Mouse (Mus musculus) testis, adult 2 months (tissue): ENCODE results near the gene Gcm1.

Experiments
- CTCF ChIP-seq: fragments of 200-500 bp; IDR thresholded peaks from 2 replicates; pipeline ENCODE4 v1.5.1; 2012; ENCODE audit warnings: low read depth, mild to moderate bottlenecking, inconsistent platforms, low read length, moderate library complexity; ENCODE audit not compliant: control insufficient read depth, insufficient read depth, insufficient replicate concordance
- POLR2A ChIP-seq: fragments of 200-500 bp; IDR thresholded peaks from 2 replicates; pipeline ENCODE4 v1.6.1; 2012; ENCODE audit warnings: low read depth, mild to moderate bottlenecking, inconsistent platforms, low read length, moderate library complexity; ENCODE audit not compliant: control insufficient read depth

DNA sequence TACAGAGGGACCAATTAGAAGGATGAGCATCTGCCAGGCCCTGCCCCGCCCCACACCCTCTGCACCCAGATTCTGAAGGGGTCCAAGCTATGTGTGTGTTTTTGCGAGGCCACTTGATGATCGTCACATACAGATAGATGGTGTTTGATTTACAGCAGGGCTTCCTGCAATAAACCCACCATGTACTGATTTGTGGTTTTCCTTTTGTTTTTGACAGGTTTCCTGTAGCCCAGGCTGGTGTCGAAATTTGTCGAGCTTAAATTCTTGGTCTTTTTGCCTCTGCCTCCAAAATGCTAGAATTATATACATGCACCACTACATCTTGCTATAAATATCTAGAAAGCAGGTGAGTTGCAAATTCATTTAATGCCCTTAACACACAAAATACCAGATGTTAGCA is 41.5 kb upstream of the Gcm1 start:
- TF ChIP-seq CTCF (no peak), POLR2A (no peak)
